Mouse (Mus musculus): ENCODE data around the gene Trim47.
"Not testable (repeated sequence)": the region's sequence is repeated elsewhere in the genome, so short reads cannot be mapped to it uniquely, and the experiment has no call there.

Gene Trim47

DNA sequence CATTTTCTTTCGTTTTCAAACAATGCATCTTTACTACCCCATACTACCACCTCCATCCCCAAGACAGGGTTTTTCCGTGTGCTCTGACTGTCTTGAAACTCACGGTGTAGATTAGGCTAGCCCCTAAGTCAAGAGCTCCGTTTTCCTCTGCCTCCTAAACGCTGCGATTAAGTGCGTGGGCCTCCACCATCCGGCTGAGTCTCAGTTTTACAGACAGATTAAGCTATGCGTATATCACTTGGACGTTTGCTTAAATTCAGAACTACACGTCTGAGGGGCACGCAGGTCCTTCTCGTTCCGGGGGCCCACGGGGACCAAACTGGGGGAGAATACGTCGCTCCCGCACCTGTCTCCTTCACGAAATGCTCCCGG lies 11.1 kb upstream of the Trim47 start:
- no peak for DNase-seq (ENCODE audit: low spot score in 2 of 2)

DNA sequence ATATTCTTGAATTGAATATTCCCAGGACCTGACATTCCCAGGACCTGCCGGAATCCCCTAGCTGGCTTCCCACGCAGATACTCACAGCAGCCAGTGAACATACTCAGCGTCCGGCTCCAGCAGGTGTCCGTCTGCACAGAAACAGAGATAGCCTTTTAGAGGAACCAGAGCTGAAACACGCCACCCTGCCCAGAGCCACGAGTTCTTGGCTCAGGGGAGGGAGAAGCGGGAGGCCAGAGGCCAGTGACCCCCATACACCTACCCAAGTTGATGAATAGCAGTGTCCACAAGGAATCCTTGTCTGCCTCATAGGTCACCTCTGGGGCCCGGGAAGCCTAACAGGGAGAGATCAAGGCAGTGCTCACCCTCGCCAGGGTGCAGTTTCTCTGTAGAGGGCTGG lies 7.2 kb upstream of the Trim47 start:
- DNase-seq (ENCODE audit: low spot score in 2 of 2), result no peak

DNA sequence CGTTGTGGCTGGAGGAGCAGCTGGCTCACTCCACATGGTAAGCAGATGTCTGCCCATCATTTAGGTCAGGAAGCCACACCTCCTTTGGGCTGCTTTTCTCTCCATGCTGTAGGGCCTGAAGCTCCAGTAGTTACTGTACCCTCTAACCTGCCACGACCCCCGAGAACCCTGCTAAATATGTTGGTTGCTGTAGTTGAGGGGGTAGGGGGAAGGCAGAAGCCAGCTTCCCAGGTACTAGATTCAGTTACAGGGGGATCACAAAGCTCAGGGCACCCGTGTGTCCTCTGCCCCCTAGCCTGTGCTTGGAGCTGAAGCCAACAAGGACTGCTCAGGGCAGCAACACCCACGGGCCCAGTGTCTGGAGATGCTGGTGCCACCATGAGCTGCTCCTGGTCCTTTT lies 6.5 kb upstream of the Trim47 start:
- DNase-seq (ENCODE audit: low spot score in 2 of 2), result no peak

DNA sequence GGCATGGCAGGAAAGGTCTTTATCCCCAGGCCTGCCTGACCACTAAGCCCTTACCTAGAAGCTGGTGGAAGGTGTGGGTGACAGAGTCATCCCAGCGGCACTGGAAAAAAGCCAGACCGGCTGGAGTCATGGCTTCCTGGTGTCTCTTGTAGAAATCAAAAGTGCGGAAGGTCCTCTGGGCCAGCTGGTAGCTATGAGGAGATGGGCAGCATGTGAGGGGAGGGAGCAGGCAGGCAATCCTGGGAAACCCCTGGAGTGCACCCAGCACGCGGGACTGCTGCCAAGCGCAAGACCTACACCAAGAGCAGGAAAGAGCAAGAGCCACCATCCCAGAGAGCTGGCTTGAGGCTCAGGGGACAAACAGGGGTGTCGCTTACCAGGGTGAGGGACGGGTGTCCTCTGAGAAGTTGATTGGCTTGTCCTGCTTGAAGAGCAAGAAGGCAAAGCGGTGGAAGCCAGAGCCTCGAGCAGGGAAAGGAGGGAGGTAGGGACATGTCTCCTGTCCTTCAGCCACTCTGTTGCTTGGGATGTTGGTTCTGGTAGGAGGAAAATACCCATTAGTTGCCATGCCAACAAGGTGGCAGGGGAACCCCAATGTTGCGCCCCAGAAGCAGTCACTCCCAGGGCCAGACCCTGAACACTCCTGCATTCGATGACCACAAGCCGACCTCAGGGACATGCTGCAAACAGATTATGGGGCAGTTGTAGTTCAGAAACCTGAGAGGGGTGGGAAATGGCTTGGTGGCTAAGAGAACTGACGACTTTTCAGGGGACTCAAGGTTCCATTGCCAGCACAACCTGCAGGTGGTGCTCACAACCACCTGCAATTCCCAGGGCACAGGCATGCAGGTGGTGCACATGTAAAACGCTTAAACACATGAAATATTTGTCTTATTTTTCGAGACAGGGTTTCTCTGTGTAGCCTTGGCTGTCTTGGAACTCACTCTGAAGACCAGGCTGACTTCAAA lies 5.6 kb upstream of the Trim47 start:
- peak in 1 of 2 experiments; percentile 30 for DNase-seq (ENCODE audit: low spot score in 2 of 2)

DNA sequence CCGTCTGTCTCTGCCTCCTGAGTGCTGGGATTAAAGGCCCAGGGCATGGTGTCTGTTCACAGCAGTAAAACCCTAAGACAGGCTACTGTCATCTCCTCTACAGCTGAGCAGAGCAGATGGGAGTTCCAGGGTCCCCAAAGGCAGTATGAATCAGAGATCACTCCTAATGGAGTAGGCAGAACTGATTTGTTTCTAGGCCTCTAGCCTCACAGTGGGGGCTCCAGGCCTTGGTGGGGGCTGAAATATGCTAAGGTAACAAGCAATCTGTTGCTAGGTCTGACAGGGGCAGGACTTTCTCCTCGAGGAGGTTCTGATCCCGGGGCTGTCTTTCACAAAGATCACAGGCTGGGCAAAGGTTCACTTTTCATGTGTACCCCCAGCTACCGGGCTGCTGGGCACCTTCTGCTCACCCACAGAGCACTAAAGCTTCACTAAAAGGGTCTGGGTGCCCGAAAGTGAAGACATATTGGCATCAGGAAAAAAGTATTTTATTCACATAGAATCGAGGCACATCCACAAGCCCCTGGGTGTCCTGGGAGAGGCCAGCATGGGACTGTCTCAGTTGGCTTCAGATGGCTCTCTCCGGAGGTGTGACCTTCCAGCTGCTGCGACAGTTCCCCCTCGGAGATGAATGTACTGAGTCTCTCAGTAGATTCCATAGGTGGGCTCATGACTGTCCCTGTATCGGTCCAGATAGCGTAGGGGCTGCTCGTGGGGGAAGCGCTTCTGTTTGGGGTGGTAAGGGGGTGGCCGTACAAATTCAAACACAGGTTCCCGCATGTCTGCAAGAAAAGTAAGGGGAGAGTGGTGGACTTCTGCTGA lies 4.5 kb upstream of the Trim47 start:
- DNase-seq (ENCODE audit: low spot score in 2 of 2), result no peak

DNA sequence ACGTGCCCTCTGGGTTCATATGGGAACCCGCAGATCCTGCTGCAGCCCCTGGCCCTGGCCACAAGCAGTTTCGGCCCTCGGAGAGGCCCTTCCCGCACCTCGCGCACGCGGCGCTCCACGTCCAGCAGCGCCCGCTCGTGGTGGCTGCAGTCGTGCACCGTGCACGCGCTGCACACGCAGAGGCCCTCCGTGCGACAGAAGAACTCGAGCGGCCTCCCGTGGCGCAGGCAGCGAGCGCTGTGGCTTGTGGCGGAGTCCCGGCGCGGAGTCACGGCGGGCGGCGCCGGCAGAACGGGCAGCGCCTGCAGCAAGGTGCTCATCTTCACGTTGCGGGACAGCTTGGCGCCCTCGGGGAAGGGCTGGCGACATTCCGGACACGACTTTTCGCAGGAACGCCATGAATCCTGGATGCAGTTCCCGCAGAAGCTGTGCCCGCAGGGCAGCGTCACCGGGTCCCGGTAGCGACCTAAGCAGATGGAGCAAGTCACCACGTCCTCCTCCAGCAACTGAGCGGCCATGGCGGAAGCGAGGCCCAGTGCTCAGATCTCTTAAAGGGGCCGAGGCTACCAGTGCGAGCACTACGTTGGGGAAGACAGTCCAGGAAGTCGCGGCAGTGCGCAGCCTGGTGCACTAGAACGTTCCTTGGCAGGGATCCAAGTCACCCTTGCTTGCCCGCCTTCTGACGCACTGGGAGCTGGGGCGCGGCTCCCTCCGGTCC lies 3.6 kb upstream of the Trim47 start, which contains the start of gene Trim65:
Gene Trim65, minus strand, starts transcription at position 641 of the 718 bp plus-strand sequence.
- DNase-seq (ENCODE audit: low spot score in 2 of 2), result peak; percentile 80 to 88

DNA sequence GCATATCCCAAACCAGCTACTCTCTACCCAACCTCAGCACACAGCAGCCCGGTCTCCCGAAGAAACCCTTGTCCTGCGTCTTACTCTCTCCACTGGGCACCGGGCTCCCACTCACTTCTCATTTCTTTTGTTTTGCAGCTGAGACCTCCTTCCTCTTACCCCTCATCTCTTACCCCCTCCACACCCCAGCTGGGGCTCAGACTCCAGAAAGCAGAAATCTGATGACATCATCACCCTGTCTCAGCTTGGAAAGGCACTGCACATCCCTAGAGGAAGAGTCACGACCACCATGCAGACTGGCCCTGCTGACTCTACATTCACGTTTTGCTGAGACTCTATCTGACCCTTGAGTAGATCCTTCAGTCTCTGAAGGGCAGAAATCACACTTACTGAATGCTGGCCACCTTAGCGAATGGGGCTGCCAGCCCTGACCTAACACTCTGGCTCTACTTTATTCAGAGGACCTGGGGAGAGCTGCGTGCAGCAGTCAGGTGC lies 3.0 kb upstream of the Trim47 start:
- peak in 1 of 2 experiments; percentile 45 for DNase-seq (ENCODE audit: low spot score in 2 of 2)

DNA sequence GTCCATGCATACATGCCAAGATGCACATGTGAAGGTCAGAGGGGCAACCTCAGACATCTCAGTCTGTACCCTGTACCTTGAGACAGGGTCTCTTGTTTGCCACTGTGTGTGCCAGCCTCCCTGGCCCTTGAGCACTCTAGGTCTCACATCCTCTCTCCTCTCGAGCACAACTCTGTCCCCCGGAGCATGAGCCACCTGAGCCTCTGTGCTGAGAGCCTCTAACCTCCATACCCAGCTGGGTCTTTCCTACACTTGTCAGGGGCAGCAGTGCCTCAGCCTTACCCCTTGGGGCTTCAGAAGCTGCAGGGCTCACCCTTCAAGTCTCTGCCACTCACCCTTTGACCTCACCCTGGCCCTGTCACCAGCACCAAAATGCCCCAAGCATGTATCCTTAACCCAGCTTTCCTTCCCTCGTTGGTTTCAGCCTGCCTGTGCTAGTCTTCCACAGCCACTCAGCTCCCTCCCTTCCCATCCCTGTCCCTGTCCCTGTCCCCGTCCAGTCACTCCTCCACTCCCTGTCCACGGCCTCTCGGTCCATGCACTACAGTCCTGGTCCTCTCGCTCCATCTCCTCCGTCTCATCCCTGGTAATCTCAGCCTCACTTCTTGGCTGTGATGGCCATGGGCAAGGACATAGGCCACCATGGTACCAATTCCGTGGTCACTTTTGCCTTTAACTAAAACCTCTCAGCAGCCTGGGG lies 2.2 kb upstream of the Trim47 start:
- no peak for DNase-seq (ENCODE audit: low spot score in 2 of 2)

DNA sequence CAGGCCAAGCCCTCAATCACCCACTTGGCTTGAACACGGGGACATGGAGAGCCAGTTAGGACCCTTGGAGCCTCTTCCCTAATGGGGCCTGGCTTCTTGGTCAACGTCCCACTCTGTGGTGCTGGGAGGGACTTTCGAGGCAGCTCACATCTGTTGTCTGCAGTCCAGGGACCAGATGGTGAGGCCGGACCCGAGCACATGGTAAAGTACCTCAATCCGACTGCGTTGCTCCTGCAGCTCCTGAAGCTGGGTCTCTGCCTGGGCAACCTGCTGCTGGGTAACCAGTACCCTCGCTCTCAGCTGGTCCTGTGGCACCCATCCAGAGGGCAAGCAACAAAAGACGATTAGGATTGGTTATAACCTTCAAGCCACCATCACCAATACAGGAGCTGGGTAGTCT lies 976 bp upstream of the Trim47 start:
- no peak for DNase-seq (ENCODE audit: low spot score in 2 of 2)

DNA sequence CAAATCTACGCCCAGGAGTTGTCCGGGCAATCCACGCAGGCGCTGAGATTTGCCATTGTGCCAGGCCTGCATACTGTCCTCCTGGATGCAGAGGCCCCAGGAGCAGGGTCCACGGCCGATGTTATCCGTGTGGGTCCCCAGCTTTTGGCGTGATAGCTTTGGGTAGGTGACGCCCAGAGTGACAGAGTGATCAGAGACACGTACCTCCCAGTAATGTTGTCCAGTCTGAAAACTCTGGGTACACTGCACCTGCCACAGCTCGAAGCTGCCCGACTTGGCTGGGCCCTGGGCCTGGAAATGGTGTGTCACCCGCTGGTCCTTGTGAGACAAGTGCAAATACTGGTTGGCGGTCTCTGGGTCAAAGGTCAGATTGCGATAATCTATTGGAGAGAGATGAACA lies 749 bp downstream of the Trim47 start:
- DNase-seq (ENCODE audit: low spot score in 2 of 2), result no peak

DNA sequence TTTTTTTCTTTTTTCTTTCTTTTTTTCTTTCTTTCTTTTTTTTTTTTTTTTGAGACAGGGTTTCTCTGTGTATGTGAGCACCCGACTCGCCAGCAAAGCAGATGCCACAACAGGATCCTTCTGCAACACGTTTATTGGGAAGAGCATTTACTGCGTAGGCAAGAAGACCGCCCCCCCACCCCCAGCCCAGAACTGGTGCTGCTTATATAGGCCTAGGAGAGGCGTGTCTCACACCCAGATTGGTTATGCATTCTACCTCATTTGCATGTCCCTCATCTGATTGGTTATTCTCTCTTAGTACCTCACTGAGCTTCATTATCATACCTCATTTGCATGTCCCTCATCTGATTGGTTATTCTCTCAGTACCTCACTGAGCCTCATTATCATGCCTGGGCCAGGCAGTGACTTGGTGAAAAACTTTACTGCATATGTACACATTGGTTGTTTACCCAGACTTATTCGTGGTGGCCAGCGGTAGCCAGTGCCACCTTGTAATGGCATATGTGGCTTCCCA lies 5.2 kb downstream of the Trim47 start:
- DNase-seq (ENCODE audit: low spot score in 2 of 2), result not testable (repeated sequence)

DNA sequence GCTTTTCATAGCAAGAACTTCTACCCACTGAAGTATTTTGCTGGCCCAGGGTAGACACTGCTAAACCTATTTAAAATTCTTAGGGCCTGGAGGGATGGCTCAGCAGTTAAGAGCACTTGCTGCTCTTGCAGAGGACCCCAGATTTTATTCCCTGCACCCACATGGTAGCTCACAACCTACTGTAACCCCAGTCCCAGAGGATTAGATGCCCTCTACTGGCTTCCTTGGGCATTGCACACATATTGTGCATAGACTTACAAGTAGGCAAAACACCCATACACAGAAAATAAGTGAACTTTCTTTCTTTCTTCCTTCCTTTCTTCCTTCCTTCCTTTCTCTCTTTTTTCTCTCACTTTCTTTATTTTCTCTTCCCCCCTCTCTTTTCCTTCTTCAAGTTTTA lies 9.2 kb downstream of the Trim47 start:
- peak in 1 of 2 experiments; percentile 59 for DNase-seq (ENCODE audit: low spot score in 2 of 2)

DNA sequence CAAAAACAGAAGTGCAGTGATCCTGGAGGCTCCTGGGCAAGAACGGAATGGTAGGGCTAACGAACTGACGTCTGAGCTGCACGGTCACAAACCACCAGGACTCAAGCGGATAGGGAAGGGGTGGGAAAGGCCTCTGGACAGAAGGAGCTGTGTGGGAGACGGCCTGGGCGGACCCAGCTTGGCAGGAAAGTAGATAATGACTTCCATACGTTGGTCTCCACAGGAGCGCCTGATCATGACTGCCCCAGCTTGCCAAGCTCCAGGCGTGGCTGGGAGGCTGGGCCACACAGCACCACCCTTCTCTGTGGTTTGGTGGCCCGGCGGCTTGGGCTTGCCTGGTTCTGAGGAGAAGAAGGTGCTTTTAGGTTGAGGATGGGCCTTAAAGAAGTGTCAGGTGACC lies 9.8 kb downstream of the Trim47 start:
- no peak for DNase-seq (ENCODE audit: low spot score in 2 of 2)

DNA sequence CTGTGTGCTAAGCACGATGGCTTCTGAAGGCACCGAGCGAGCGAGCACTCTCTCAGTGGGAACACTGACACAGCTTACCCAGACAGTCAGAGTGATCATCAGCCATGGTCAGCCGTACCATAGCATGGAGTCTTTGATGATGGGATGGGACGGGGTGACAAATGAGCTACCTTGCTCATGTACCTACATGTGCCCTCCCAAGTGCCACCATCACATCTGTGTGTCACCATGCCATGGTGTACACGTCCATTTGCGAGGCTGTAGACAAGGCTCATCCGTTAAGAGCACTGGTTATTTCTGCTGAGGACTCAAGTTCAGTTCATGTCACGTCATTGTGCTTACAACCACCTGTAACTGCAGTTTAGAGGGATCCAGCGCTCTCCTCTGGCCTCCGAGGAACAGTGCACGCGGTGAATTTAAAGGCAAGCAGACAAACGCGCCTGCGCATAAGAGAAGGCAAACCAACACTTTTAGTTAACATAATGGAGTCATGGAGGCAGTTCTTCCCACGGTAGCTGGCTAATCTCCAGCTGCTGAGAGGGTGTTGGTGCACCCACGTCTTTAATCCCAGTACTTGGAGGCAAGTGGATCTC lies 15.3 kb downstream of the Trim47 start:
- DNase-seq (ENCODE audit: low spot score in 2 of 2), result no peak

DNA sequence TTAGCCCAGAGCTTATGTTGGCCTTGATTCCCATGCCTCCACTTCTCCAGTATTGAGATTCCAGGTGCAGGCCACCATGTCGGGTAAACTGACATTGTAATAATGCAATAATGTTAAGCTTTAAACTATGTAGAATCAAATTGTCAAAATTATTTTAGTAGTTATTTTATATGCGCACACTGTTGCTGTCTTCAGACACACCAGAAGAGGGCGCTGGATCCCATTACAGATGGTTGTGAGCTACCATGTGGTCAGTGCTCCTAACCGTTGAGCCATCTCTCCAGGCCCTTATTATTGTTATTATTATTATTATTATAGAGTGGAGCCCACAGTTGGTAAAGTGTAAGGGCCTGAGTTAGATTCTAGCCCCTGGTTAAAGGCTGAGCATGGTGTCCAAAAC lies 15.9 kb downstream of the Trim47 start:
- no peak for DNase-seq (ENCODE audit: low spot score in 2 of 2)

DNA sequence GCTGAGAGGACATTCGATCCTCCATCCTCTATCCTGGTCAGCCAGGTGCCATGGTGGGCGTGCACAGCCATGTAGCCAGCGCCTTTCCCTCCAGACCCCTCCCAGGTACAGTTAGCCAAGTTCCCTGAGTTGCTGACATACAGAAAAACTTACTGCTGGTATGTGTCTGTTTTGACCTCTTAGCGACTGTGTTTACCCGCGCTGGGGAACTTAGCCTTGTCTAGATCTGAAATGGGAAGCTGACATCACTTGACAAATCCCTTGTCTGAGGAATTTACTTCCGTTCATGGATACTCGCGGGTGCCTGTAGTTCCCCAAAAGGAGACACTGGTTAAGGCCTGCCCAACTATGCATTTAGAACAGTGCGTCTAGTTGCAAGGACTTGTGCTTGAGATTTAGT lies 16.5 kb downstream of the Trim47 start:
- no peak for DNase-seq (ENCODE audit: low spot score in 2 of 2)

DNA sequence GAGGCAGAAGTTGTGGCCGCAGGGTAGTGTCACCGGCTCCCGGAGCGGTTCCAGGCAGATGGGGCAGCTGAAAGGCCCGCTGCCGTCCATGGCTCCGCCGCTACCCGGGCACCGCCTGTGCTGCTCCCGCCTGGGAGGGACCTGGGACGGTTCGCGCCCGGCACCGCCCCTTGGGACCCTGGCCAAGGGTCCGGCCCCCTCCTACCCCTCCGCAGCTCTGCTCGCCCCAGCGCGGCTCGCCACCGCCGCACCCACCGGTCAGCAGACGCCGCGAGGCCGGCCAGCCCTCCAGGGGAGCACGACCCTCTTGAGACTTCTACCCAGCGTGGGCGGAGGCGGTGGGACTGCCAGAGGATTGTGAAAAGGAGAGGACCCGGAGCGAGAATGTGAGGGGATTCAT lies 16.9 kb downstream of the Trim47 start:
- peak in 1 of 2 experiments; percentile 52 for DNase-seq (ENCODE audit: low spot score in 2 of 2)

DNA sequence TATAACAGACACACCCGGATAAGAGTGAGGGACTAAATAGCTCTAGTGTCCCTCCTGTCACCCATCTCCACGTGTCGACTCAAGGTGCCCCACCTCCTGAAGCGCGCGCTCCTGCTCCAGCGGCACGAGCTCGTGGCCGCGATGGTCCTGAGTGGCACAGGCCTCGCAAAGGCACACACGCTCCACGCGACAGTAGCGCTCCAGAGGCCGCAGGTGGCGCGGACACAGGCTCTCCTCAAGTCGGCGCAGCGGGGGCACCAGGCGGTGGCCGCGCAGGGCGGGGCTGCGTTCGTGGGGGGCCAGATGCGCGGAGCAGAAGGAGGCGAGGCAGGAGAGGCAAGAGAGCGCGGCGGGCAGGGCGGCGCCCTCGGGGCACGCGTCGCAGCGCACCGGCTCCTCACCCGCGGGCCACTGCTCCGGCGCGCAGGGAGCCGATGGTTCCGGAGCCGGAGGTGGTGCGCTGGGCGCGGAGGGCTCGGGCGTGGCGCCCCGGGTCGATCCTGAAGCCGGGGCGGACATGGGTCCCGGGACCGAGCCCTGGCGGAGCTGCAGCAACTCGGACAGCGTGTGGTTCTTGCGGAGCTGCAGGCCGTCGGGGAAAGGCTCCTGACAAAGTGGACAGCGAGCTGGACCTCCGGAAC lies 17.4 kb downstream of the Trim47 start:
- peak in 1 of 2 experiments; percentile 45 for DNase-seq (ENCODE audit: low spot score in 2 of 2)

DNA sequence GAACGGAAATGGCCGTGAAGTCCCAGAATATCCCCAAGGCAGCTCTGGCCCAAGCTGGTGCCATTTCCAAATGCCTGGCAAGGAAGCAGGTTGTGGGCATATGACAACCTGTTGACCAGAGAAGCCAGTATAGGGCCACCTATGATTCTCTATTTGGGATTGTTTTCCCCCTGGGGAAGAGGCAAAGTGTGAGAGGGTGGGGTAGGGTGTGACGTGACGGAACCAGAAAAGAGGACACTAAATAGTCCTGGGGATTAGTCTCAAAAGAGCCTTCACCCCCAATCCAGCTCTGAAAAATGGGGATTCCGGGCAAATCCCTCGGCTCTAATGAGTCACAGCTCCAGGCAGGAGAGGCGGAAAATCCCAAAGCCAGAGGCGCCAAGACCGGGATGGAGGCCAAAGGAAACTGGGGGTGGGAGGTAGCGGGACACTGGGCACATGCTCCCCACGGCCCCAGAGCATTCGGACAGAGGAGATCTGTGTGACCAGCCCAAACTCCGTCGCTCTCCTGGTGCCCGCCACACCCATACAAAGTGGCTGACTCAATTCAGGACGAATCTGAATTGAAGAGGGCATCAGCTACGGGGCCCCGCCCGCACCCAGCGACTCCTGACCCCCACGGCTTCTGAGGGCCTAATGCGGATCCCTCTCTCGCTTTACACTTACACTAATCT lies 18.4 kb downstream of the Trim47 start:
- no peak for DNase-seq (ENCODE audit: low spot score in 2 of 2)

Data from spleen, postnatal 10 days (tissue).